Mouse (Mus musculus) cerebellum, postnatal 25 days (tissue): ENCODE data around the gene Teddm1a.
"Not testable (repeated sequence)": the region's sequence is repeated elsewhere in the genome, so short reads cannot be mapped to it uniquely, and the experiment has no call there.

Experiments
- DNase-seq, 2 experiments: peaks; one replicate each; pipeline ENCODE4 v3.0.0; 2021; ENCODE audit warnings: mixed read lengths in 2 of 2

Gene Teddm1a

DNA sequence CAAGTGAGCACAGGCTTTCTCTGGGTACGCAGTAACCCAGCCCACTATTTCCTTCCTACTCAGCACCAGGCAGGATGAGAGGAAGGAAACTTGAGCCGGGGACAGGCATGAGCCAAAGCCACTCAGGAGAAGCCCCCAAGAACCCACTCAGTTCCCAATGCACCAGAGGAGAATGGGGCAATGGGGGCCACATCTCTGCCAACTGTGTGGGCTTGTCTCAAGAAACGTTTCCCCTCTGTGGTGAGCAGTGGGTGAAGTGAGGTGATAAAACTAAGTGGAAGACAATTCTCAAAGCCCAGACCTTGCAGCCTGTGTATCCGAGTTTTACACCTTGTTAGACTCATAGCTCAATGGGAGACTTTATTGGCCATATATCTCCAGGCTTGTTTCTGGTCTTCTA is at the start of gene Teddm1a:
Gene Teddm1a, plus strand, starts transcription at position 301 of the 400 bp plus-strand sequence.
- DNase-seq, result no peak

DNA sequence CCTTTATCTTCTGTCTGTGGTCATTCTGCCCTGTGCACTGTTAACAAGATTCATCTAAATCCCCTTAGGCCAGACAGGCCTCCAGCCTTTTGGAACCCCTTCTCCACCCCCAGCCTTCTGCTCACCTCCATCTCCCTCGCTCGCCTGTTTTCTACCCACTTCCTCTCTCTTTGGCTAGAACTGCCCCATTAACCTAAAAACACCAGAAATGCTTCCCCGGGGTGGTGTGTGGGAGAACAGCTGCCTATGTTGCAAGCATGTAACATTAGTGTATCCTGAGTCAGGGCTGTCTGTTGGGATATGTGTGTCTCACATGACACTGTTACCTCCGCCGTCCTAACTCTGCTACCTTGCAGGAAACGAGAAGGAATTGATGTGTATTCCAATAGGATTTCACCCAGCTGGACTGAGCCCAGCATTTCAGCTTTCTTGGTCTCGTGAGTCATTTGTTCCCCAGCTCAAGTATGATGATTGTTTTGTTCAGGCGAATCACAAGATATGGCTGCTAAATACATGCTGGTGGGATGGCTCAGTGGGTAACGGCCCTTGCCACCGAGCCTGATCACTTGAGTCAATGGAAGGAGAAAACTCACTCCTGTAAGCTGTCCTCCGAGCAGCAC is 49.3 kb upstream of the Teddm1a start:
- DNase-seq, result no peak

DNA sequence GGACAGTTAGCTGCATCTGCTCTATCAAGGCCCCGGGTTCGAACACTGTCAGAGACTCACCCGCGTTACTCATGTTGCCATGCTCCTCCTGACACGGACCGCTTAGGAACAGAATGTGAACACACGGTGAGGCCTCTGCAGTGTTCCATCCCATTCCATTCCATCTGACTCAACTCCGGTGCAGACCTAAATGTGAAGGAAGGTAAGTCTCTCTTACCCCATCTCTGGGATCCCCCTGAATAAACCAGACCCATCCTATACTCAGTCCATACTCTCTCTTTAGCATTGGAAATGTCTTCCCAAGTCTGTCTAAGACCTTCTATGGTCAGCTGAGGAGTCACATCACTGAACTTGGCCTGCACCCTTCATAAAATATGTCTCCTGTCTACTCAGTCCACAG is 47.5 kb upstream of the Teddm1a start, which contains the start of gene Rgsl1:
Gene Rgsl1, minus strand, starts transcription at position 101 of the 400 bp plus-strand sequence.
- DNase-seq, result no peak

DNA sequence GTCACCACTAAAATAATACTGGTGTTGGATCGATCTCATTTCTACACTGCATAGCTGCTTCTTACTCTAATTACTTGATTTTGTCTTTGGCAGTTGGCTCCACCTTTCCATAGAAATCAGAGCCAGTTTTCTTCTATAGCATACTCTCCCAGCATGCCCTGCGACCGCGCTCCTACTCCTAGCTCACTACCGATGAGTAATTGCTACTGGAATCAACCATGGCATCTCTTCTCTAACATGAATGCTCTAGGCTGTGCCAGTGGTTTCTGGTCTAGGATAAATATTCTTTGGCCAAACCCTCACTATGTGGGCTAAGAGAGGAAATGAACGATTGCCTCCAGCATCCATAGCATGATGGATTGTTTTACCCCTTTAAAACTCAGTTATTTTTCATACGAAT is 45.1 kb upstream of the Teddm1a start:
- no peak for DNase-seq

DNA sequence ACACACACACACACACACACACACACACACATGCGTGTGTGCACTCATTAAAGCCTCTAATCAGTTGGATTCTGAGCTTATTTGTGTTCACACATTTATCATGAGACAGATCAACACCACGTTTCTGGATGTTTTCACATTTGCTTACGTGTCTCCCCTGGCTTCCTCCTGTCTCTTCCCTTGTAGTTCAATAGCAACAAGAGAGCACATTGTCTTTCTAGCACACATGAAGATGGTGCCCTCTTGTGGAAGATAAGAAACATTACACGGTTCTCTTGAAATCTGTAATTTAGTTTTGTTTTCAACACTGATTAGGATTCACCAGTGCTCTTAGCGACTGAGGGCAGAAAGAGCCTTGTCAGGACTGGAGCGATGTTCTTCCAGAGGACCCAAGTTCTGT is 44.7 kb upstream of the Teddm1a start:
- no peak for DNase-seq

DNA sequence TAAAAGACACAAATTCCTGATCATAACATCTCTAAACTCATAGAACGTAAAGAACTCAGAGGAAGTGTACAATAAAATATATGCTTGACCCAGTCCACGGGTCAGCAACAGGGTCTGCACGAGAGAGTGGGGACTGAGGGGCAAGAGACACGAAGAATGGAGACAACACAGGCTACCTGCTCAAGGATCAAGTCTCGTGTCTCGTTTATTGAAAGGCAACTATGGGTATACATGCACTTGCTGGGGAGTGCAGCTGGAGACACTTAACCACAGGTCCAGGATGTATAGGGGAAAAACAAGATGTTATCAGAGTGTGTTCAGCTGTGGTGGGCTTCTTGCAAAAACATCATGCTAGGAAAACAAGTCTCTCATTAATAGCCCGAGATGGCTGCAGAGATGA is 38.8 kb upstream of the Teddm1a start:
- not testable (repeated sequence) for DNase-seq

DNA sequence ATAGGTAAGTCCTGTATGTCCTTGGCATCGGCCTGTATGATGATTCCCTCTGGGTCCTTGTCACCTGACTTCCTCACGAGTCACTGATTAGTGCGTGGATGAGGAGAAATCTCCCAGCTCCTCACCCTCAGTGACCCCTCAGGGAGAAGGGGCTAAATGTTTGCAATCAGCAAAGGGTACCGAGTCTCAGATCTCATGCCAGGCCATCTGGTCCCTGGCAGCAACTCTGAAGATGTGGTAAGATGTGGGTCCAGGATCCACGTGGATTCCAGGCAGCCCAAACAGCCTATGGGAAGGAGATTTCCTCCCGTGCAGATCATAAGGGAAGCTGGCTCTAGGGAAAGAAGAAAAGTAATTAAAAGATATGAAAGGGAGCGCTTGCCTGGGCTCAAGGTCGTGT is 35.6 kb upstream of the Teddm1a start:
- no peak for DNase-seq

DNA sequence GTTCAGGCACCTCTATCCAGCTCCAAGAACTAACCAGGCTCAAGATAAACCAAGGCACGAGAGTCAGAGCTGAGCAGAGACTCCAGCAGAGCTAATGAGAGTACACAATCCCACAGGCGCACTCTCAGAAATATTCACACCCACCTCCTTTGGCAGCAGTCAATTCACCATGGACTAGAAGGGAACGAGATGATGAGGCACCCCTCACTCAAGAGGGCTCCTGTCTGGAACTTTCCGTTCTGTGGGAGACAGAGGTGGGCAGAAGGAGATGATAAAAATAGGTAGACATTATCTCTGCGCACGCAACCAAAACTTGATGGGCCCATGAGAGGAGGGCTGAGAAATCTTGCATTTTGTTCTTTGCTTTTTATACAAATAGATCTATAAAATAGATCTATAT is 17.5 kb upstream of the Teddm1a start, which contains the start of gene Teddm1b:
Gene Teddm1b, plus strand, starts transcription at position 301 of the 400 bp plus-strand sequence.
- no peak for DNase-seq

DNA sequence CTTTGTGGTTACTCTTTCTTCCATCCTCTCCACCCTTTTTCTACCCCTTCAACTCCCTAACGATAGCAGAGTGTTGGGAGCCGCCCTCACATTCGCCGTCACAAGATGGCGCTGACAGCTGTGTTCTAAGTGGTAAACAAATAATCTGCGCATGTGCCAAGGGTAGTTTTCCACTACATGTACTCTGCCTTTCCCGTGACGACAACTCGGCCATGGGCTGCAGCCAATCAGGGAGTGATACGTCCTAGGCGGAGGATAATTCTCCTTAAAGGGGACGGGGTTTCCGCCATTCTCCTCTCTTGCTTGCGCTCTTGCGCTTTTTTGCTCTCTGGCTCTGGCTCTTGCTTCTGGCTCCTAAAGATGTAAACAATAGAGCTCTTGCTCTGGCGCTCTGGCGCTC is 11.2 kb upstream of the Teddm1a start:
- DNase-seq, result not testable (repeated sequence)

DNA sequence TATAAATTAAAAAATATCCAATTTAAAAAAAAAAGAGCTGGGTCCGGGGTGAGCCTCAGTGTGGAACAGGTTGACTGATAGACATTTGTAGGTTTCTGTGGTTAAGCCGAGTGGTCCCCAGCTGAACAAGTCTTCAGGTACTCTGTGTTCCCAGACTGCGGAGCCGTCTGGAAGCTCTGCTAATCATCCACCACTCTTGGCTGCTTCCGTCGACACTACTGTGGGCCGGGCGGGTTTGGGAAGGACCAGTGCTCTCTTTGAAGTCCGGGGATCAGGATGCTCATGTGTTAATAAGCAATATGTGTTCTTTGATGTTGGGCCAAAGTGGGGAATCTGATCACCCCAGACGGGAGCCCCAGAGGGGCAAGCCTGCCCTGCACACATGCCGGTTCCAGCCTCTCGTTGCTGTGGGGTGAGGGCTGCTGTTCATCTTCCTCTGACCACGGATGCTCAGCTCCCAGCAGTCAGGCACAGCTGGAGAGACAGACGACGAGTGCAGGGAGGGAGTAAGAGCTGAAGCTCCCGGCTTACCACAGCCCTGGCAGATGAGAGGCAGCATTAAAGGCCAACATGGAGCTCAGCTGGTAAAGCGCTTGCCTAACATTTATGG is 5.4 kb upstream of the Teddm1a start:
- no peak for DNase-seq

DNA sequence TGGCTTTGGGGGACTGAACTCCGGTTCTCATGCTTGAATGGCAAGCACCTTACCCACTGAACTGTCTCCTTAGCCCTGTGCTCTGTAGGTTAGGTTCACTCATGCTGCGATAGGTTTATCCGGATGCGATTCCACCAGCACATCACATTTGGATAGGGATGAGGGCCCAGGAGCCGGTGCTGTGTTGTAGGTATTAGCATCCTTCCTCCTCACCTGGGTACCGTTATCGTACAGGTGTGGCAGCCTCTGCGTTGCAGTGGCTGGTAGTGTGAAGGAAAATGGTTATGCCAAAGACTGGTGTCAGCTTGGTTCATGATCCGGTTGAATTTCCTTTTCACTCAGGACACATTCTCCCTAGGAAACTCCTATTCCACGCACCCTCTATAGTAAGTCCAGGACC is 1.4 kb upstream of the Teddm1a start:
- DNase-seq, result no peak

DNA sequence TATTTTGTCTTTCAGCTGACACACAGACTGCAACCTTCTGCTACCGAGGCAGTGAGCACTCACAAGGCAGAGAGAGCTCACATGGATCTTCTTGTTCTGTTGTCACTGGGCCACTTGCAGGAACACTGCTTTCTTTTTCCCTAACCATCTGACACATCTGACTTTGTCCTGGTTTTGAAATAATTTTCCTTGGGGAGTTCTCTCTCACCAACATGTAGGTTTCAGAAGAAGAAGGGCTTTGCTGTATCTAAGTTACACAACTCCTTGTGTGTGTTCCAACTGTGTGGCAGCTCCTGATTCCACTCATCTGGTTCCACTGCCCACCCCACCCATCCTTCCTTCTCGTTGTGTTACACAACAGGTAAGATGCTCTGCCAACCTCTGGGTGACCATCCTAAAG is 2.2 kb downstream of the Teddm1a start:
- no peak for DNase-seq

DNA sequence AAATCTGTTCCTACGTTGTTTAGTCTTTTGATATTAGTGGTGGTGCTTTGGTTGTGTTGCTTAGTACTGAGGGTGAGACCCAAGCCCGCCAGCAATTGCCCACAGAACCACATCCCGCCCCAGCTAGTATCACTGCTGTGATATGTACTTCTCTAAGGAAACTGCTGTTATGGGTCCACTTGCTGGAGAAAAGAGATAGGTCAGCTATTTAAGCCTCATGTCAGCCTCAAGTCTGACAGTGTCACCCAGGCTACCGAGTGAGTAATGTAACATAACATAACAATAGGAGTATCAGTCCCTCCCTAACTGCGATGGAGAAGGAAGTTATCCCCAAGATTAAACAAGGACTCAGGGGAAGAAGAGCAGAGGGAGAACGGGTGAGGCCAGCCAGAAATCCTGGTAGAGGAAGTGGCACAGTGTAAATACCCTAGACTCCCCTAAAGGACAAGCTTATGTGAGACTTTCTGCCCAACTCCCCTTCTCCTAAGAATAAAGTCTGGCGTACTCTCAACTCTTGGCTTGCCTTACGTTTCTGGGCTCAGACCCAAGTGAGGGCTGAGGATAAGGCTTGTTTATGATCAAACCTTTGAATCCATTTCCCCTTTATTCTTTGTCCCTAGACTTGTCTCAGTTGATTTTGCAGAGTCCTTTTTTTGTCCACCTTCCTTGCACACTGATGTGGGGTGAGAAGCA is 2.8 kb downstream of the Teddm1a start:
- DNase-seq, result no peak

DNA sequence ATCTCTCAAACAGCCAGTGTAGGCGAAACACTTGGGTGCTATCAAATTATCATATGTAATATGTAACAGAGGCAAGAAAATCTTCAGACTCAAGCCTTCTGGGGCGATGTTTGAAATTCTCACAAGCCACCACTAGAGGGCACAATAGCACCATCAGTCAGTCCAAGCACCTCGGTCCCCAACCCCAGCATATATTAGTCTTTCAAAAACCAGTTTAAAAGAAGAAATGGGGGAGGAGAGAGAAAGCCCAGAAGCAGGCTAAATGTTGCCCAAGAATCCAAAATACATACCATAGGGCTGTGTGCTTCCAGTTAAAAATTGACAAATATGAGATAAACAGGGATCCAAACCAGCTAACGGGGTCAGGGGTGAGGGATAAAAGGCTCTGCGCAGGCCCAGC is 3.4 kb downstream of the Teddm1a start:
- DNase-seq, result peak; percentile 76 to 83

DNA sequence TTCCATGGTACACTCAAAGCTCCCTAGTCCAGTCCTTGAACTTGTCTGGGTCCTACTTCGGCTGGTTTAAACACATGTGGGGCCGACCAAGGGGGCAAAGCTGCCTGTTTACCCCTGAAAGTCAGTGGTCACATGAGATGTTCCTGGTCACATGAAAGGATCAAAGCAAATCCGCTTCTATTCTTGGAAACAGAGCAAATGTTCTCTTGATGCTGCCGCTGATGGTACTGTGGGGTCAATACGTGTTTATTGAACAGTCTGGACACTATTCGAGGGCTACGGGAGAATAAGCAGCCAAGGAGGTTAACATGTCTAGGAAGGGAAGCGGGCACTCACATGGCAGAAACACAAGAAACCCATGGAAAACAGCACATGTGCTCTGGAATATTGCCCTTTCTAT is 5.7 kb downstream of the Teddm1a start:
- DNase-seq, result no peak

DNA sequence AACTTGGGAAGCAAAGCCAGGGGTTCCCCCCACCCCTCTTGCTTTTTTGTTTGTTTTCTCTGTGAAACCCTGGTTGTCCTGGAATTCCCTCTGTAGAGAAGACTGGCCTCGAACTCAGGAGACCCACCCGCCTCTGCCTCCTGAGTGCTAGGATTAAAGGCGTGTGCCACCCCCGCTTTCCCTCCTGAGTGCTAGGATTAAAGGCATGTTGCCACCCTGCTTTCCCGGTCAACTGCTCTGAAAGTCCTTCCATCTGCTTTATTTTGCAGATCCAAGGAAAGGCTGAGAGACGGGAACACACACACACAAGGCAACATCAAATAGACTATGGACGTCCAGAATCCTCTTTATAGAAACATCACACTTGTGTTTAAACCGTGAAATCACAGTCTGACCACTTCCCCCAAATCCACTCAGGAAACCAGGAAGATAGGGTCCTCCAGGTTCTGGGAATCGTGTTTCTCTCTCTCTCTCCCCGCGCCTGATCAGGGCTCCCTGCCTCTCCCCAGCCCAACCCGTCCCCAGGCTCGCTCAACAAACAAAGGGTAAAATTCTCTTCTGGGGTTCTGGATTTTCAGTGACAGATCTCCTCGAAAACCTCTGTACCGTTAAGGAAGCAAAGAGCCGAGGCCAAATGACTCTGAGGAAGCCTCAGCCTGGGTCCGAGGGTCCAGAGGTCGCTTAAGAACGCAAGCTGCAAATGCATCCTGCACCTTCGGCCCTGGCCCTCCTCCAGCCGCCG is 7.6 kb downstream of the Teddm1a start:
- peak; percentile 36 to 38 for DNase-seq

DNA sequence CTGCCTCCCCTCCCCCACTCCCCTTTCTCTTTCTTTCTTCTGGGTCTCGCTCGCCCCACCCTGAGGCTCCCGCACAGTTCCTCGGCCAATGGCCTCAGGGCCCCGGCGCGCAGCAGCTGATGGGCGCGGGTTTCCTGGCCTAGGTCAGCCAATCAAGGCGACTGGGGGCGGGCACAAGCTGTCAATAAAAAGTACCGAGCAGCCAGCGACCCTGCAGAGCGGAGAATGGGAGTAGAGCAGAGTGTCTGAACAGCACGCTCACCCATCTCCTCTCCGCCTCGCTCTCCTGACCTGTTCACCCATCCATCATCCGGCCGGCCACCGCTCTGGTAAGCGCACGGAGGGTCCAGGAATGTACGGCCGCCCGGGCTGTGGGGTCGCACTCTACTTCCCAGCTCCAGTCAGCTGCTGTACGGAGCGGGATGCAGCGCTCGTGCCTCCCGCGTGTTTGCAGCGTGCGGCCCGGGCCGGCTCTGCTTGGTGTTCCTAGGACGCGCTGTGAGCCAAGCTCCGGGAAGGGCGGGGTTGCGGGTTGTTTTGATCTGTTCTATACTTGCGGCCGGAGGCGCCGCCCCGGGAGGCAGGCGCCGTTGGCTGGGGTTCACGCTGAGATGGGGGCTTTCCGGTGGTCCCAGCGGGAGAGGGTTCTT is 8.3 kb downstream of the Teddm1a start, which contains the start of the genes Glul and Teddm2:
Gene Glul, plus strand, starts transcription at position 214 of the 650 bp plus-strand sequence.
Gene Teddm2, minus strand, starts transcription at position 498 of the 650 bp plus-strand sequence.
- peak; percentile 92 to 95 for DNase-seq

DNA sequence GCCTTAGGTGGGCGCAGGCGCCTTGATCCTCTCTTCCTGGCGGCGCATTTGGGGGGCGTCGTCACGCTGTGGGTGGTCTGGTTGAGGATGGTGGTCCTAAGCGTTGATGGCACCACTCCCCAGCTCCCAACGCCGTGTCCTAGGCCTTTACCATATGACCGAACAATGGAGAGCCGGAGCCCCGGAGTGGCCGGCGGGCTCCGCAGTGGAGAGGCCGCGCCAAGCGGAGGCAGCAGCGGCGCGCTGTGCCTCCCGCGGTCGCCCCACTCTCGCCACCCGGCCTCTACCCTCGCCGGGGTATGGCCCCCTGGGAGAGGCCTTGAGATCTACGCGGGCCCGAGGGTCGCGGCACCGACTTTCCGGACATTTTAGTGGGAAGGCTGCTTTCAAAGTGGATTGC is 8.8 kb downstream of the Teddm1a start:
- DNase-seq, result peak in 1 of 2 experiments; percentile 63

DNA sequence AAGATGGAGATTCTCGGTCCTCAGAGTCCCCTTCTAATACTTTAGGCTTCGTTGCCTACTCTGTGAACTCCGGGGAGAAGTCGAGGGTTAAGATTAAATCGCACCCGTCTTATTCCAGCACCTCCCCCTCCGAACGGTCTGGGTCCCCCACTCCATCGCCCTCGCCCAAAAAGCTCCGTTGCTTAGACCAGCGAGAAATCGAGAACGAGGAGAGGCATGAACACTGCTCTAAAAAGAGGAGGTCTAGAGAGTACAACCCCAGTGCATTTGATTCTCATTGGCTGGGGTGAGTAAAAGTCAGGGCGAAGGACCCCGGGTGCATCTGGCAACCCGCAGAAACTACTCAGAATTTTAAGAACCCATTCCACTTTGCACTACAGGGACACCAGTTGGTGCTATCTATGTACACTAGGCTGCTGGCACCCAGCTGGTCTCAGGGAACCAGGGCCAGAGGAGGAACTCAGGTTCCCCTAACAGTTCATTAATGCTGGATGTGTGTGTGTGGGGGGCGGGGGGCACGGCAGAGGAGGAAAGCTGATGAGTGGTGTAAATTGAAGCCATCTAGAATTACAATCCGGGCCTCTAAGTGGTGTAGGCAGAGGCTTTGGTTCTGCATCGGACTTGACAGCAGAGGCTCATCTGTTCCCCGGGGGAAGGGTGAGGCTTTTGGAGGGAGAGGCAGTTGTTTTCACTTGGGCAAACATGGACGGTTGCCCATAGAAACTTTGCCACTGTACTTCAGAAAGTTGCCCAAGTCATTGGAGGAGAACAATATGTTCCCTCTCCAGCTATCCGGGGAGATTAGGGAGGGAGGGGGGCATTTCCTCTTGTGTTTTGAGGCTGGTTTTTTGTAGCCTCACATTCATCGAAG is 9.6 kb downstream of the Teddm1a start:
- peak; percentile 25 to 33 for DNase-seq

DNA sequence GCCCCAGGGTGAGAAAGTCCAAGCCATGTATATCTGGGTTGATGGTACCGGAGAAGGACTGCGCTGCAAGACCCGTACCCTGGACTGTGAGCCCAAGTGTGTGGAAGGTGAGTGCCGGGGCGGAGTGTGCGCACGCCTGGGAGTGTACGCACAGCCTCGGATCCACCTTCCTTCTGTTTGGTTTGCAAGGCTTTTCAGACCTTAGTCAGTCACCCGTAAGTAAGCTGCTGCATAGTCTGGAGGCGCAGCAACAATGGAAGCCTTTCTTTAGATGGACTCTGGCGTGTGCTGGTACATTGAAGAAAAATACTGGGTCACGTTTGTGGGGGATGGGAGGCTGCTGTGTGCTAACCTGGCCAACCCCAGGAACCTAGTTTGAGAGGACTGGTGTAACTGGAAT is 11.5 kb downstream of the Teddm1a start:
- DNase-seq, result no peak

DNA sequence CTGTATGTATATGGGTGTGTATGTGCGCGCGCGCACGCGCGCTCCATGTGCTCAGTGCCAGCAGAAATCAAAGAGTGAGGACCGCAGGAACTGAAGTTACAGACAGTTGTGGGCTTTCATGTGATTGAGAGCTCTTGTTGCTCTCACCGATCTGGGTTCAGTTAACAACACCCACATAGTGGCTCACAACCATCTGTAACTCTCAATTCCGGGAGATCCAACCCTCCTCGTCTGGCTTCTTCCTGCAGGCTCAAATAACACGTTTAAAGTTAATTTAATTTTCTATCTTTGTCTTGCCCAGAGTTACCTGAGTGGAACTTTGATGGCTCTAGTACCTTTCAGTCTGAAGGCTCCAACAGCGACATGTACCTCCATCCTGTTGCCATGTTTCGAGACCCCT is 12.7 kb downstream of the Teddm1a start:
- DNase-seq, result no peak

DNA sequence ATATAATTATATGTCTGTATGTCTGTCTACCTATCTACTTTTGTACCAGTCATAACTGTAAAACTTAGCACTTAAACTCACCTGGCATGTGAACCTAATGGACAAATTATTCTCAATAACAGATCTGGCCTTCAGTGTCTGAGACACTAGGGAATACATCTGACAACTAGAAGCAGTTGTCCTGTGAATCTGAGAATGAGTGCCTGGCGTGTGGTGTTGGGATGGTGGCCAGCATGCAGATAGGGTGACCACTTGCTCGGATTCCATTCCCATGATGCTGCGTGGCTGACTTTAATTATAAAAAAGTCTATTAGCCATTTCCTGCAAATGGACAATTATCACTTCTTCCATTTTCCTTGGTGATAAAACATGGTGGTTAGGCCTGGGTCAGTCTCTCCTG is 14.3 kb downstream of the Teddm1a start:
- no peak for DNase-seq
